Mouse (Mus musculus) kidney, adult 2 months (tissue): ENCODE data around the gene Tmem185b.
A peak's percentile ranks its signal among the peaks of the same experiment; 100 is the strongest.

Source experiments
- CTCF ChIP-seq: fragments of 200-500 bp; conservative IDR thresholded peaks from 2 replicates; pipeline ENCODE4 v1.5.1; 2011; ENCODE audit warnings: low read depth, mild to moderate bottlenecking, control low read depth, low read length, moderate library complexity, mixed read lengths; ENCODE audit not compliant: insufficient read depth, insufficient read length
- POLR2A ChIP-seq: fragments of 200-500 bp; IDR thresholded peaks from one replicate; pipeline ENCODE4 v1.6.1; 2011; ENCODE audit warnings: low read depth, low read length, control low read depth

DNA sequence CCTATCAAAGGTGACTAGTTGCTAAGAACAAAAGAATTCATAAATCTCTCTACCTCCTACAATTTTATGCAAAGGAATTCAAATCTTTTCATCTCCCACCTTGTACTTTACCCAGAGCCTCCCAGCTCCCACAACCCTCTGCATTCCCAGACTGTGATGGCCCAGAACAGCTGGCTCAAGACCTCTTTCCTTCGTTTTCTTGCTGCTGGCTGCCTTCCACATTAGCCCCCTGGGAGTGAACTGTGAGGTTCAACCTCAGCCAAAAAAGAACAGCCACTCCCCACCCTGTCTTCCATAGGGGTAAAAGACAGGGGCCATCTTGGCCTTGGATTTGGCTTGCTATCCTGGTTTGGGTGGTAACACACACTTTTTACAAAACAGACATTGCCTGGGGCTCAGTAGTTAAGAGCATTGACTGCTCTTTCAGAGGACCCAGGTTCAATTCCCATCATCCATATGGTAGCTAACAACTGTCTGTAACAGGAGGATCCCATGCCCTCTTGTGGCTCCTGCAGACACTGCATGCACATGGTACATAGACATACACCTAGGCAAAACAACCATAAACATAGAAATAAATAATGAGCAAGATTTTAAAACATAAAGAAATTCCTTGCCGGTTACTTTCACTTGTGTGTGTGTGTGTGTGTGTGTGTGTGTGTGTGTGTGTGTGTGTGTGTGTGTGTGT, 31.8 kb upstream of the Tmem185b start:
- TF ChIP-seq CTCF = 0 out of 2 replicates have a peak, but pooled peaks have one; percentile 28
- no peak for TF ChIP-seq POLR2A
